Mouse (Mus musculus) heart, postnatal 14 days (tissue): ENCODE measurements at regions not wholly inside any gene's neighbourhood (a gene's known extent, or its start where the extent isn't known, plus 50 kb on each side); places are given as distances from the start of the nearest gene placed in this dataset.

ENCODE experiments used
- DNase-seq, 2 experiments: peaks; one replicate each; pipeline ENCODE4 v3.0.0; 2021 to 2022
- intact Hi-C: fragments of 180-260 bp; cut with DNase I; formaldehyde crosslinking; loops from one replicate; pipeline ENCODE4 v1.15.1; 2025

DNA sequence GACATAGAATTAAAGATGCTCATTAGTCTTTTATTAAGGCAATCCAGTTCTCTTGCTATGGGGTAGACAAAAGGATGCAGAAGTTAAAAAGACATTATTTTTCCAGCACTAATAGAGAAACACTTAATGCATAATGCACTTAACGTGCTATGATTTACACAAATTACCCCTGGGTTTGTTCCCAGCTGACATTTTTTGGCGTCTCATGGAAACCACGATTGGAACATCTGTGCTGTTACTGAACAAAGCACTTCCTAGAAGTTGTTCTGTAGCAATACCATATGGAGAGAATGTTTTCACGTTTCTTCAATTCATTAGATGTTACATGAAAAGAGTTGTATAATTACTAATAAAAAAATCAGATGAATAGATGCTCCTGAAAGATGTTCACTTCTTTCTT, 635.2 kb downstream of the Gm597 start:
- DNase-seq: no peak
- intact Hi-C loops: no loop called here

DNA sequence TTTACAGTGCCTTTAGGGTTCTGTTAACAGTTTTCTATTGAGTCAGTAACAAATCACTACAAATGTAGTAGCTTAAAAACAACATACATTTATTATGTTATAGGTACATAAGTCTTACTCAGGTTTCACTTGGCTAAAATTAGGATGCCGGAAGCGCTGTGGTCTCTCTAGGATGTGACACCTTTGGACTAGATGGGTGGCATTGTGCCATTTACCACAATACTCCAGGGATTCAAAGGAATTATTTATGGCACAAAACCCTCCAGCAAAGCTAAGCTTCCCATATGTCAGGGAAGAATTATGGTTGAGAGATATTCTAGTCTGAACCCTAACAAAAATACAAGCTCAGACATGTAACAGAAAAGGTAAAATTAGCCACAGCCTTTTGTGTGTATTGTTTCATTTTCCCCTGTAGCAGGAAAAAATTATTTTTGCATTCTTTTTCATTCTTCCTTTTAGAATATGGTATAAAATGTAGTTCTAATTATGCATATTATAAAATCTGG, 678.0 kb downstream of the Gm597 start:
- no peak for DNase-seq
- intact Hi-C loops: no loop called here

DNA sequence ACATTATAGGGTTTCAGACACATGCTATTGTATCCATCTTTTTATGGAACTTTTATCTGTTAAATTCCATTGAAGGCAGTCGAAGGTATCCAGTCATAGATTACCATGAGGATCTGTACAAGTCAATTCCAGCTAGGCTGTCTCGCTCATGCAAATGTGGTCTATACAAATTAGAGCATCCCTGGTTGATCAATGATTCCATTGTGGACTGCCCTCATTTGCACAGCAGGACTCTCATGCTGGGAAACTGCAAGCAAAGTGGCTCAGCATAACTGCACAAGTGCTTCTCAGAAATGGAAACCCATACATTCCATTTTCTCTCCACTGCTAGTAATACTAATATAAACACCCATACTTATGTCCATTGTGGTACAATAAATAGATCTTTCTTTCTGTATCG, 695.6 kb downstream of the Gm597 start:
- intact Hi-C loops: no loop called here
- no peak for DNase-seq

DNA sequence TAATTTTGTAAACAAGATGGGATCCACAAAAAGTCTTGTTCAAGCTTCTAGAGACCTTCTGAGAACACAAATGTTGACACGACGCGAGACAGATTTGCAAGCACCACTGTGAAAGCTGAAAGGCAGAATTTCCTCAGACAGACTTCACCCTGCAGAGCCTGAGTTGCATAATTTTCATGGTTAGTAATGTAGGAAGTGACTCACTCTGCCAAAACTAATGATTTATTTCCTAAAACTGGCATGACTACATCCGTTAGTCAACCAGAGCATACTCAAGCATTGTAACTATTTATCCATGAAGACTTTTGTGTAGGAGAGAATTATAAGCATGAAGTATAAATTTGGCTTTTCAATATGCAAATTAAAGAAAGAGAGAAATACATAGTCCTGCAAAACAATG, 726.1 kb downstream of the Gm597 start:
- no peak for DNase-seq
- intact Hi-C loops: no loop called here

DNA sequence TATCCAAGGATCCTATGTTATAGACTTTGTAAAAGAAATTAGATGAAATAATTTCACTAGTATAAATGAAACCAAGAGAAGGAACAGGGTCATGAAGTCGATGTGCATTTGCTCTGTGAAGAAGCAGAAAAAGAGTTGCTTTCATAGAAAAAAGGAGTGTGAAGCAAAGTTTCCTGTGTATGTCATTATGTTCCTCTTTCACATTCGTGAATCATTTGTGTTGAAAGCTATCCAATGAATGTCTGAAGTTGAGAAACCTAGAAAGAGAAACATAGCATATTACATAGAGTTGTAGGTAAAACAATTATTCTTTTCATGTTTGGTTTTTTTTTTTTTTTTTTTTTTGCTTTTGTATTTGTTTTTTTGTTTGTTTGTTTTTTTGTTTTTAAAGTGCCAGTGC, 732.1 kb downstream of the Gm597 start:
- DNase-seq: no peak
- intact Hi-C loops: no loop called here

DNA sequence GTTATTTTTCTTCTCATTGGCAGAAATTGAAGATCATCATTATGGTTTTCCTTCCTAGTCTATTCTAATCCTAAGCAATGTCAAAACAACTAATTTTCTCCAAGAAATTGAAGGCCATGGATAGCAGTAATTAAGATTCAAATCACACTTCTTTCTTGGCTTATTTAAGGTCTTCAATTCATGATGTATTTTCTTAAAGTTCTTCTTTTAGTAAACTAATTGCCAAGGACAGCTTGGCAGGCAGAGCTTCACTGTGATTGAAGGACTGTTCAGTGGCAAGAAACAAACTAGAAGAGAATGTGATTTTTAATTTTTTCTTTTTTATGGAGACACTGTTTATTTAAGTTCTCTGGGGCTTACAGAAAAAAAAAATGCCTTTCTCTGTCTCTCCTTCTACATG, 732.7 kb downstream of the Gm597 start:
- DNase-seq: no peak

DNA sequence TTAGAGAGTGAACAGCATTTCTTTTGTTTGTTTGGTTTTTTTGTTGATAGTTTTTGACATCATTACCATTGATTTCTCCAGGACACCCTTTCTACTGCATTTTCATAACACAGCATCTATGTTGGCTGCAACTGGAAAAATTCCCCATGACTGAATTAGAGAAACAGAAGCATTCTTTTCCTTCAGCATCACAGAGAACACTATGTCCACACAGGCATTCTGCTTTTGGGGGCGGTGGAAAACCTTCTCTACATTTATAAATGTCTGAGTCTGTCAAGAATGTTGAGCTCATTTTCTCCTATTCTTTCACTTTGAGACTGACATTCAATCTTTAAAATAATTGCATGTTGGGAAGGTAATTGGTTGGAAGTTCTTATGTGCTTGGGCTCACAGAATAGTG, 734.4 kb downstream of the Gm597 start:
- no peak for DNase-seq
- intact Hi-C loops: no loop called here

More for the DNA sequence above, 732.7 kb downstream of the Gm597 start:
- intact Hi-C loops: no loop called here

DNA sequence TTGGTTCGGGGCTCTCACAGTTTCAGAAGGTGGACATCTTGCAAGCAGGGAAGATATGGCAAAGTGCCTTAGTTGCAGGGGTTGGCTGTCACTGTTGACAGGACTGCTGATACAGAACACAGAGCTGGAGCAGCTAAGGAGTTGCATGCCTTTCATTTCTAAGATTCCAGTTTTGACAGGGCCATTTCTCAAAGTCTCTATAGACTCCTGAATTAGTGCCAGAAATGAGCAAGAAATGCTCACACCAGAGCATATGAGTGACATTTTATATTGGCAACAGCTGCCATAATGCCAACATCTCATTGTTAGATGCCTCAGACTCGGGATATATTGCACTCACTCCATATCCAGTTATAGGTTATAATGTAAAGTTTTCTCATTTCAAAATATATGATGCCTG, 754.3 kb downstream of the Gm597 start:
- DNase-seq: no peak
- intact Hi-C loops: loop anchor here (2.0 kb wide), 1 partner anchor 41 kb away; no protein-coding TSS in a partner anchor

DNA sequence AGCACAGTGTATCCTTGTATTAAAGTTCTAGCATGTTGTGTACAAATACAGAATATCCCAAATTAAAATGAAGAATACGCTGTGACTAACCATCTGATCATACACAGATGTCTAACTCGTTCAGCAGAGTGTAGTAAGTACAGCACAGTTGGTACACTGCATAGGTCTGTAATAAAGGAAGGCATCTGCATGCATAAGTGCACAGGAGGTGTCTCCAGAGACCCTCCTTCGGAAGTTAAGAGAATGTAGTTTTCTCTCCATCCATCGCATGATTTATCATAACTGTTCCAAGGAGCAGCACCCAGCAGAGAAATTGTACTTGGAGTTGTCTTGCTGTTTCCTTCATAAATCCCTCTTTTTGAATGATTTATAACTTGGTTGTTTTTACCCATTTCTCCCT, 781.6 kb downstream of the Gm597 start:
- intact Hi-C loops: no loop called here
- no peak for DNase-seq

DNA sequence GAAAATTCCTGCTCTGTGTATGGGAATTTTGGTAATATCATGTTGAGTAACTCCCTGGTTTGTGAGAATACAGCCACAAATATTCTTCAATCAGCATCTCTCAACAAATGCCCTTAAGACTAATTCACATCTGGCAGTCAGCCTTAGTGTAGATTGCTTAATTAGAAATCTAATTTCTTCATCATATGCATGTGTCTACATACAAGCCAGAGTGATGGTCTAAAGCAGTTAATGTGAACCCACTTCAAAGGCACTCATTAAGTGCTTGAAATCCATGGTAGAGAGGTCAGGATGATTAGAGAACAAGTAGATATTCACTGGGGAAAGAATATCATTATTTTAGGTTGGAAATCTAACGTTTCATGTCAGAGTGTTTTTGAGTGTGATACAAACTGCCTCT, 816.7 kb downstream of the Gm597 start:
- intact Hi-C loops: no loop called here

More for the DNA sequence above, 816.7 kb downstream of the Gm597 start:
- no peak for DNase-seq
